Mouse (Mus musculus) intestine, postnatal 0 days (tissue): Measurements from ENCODE around the gene Evx2. TPM values are rescaled to one million over a fixed set of nuclear protein-coding genes. Genes with fewer than 3 reads are reported as not detected.

Source experiments
- ATAC-seq: fragments of 200-750 bp; cut with Nextera tagmentation; 2 replicates; pipeline ENCODE4 v1.8.0; 2017; ENCODE audit warnings: mild to moderate bottlenecking, moderate TSS enrichment, moderate library complexity
- H3K27ac ChIP-seq: fragments of 300-500 bp; sonication (generic); 2 replicates; pipeline ENCODE4 v1.5.1; 2014; ENCODE audit warnings: mild to moderate bottlenecking, low read depth, low read length, moderate library complexity
- H3K27me3 ChIP-seq: fragments of 300-500 bp; sonication (generic); replicated peaks from 2 replicates; pipeline ENCODE4 v1.6.1; 2014; ENCODE audit warnings: low read length, mixed read lengths; ENCODE audit not compliant: control insufficient read depth, insufficient read depth
- H3K36me3 ChIP-seq: fragments of 300-500 bp; sonication (generic); 2 replicates; pipeline ENCODE4 v1.6.1; 2014; ENCODE audit warnings: mild to moderate bottlenecking, moderate library complexity; ENCODE audit not compliant: control insufficient read depth, insufficient read depth
- H3K4me1 ChIP-seq: fragments of 300-500 bp; sonication (generic); replicated peaks from 2 replicates; pipeline ENCODE4 v1.6.1; 2014; ENCODE audit warnings: antibody characterized with exemption, low read length, mixed read lengths; ENCODE audit not compliant: control insufficient read depth, insufficient read depth
- H3K4me2 ChIP-seq: fragments of 300-500 bp; sonication (generic); replicated peaks from 2 replicates; pipeline ENCODE4 v1.6.1; 2014; ENCODE audit warnings: low read depth, mild to moderate bottlenecking, moderate library complexity
- H3K4me3 ChIP-seq: fragments of 300-500 bp; sonication (generic); 2 replicates; pipeline ENCODE4 v1.5.1; 2014; ENCODE audit warnings: low read depth, low read length
- H3K9ac ChIP-seq: fragments of 300-500 bp; sonication (generic); 2 replicates; pipeline ENCODE4 v1.6.1; 2014; ENCODE audit warnings: mild to moderate bottlenecking, low read depth, low read length
- H3K9me3 ChIP-seq: fragments of 300-500 bp; sonication (generic); 2 replicates; pipeline ENCODE4 v1.6.1; 2016; ENCODE audit warnings: mixed run types; ENCODE audit not compliant: control insufficient read depth
- CTCF ChIP-seq: sonication (generic); IDR thresholded peaks from 2 replicates; pipeline ENCODE4 v1.5.1; 2016; ENCODE audit warnings: low read depth, mild to moderate bottlenecking, control low read depth, antibody characterized with exemption, moderate library complexity
- WGBS: fragments of 180-500 bp; shearing (Covaris S2); extraction: QIAGEN DNeasy Blood & Tissue Kit; methylation state at CpG from one replicate; pipeline ENCODE4 v1.1.7; 2014; 5-methylcytosine and 5-hydroxymethylcytosine counted together
- polyA plus RNA-seq: library from polyadenylated mRNA; unstranded; fragments of >200 nt; fragmentation: Nextera tagmentation; extraction: Ambion mirVana; gene quantifications from 2 replicates; pipeline ENCODE4 v1.2.1, GENCODE M21; 2015

Gene Evx2
- polyA plus RNA-seq, 1 experiment from 2014 or later: not detected

DNA sequence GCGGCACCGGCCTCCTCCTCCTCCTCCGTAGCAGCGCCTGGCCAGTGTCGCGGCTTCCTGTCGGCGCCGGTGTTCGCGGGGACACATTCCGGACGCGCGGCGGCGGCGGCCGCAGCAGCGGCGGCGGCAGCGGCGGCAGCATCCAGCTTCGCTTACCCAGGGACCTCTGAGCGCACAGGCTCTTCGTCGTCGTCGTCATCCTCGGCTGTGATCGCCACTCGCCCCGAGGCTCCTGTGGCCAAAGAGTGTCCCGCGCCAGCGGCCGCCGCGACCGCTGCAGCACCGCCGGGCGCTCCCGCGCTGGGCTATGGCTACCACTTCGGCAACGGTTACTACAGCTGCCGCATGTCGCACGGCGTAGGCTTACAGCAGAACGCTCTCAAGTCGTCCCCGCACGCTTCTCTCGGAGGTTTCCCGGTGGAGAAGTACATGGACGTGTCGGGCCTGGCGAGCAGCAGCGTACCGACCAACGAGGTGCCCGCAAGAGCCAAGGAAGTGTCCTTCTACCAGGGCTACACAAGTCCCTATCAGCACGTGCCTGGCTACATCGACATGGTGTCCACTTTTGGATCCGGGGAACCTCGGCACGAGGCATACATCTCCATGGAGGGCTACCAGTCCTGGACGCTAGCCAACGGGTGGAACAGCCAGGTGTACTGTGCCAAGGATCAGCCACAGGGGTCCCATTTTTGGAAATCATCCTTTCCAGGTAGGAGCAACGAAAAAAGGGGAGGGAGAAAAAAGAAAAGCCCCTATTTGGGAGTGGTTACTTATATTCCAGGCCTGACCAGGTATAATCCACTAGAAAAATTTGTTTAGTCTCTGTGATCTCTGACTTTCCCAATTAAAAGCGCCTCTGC is 9.2 kb upstream of the Evx2 start:
- no peak overlapping the region for H3K27ac ChIP-seq
- no peak overlapping the region for H3K9ac ChIP-seq
- H3K9me3 ChIP-seq: no peaks in the 10 kb centered on the region
- H3K4me3 ChIP-seq: peak overlapping the region; percentile 42
- ATAC-seq: peak; percentile 25; the same call in 1 of the 2 replicates
- TF ChIP-seq CTCF: no peak
- 0 out of 2 replicates have a peak, but pooled peaks cover 3% of the 10 kb centered on the region for H3K4me1 ChIP-seq
- peaks cover 96% of the 10 kb centered on the region for H3K27me3 ChIP-seq
- H3K36me3 ChIP-seq: no peaks in the 10 kb centered on the region
- under 1% methylated on average over 65 of the region's 74 CpGs for WGBS
- H3K4me2 ChIP-seq: peak overlapping the region; percentile 71

DNA sequence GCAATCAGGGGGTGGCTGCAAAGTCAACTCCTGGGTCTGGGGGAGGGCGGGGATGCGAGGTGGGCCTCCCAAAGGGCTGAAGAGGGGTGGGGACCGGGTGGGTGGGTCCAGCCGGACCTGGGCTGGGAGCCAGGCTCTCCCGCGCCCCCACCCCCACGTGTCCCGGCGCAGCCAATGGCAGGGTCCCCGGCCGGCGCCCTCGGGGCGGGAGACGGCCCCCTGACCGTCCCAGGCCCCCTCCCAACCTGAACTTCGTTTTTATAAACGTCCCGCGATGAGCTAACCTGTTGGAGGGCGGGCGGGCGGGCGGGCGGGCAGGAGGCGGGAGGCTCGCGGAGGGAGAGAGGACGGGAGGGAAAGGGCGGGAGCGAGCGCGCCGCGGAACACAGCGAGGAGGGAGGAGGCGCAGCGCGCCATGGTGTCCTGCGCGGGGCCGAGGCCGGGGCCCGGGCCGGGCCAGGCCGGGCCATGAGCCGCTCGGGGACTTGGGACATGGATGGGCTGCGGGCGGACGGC is 8.5 kb upstream of the Evx2 start, which contains the start of gene Hoxd13:
Gene Hoxd13, plus strand, starts transcription at position 469 of the 516 bp plus-strand sequence.
- Histone ChIP-seq H3K36me3 (no peaks in the 10 kb centered on the region), H3K27me3 (peaks cover 96% of the 10 kb centered on the region), H3K9ac (no peak within 1 kb of the TSS), H3K4me2 (peak within 1 kb of the TSS; percentile 71), H3K9me3 (no peaks in the 10 kb centered on the region), H3K4me1 (0 out of 2 replicates have a peak, but pooled peaks cover 3% of the 10 kb centered on the region), H3K4me3 (peak within 1 kb of the TSS; percentile 42), H3K27ac (no peak within 1 kb of the TSS)
- peak; percentile 36; the same call in 1 of the 2 replicates for ATAC-seq
- TF ChIP-seq CTCF: no peak
- WGBS: under 1% methylated on average over 31 of the region's 51 CpGs

DNA sequence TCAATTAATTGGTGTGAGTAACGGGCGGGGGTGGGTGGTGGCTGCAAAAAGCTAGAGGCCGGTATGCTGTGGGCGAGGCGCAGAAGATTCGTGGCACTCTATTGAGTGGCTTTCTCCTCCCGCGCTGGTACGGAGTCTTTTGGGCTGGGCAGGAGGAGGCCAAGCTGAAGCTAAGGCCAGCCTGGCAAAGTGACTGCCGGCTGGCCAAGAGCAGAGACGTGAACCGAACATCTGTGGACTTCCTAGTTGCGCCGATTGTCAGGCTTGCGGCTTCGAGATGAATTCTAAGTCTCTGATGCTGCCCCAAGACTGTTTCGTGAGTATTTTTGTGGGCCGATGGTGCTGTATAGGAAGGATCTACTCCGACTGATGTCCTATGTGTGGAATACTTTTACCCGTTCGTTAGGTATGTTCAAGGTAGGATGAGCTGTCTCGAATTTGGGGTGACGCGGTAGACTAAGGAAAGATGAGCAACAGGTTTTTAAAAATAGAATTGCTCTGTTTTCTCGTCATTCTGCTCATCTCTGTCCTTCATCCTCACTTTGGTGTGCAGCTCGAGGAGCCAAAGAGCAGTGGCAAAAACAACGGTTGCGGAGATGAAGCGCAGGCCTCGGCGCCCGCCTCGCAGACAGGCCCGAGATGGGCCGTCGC is 8.0 kb upstream of the Evx2 start:
- peak overlapping the region; percentile 42; the same call in 1 of the 2 replicates for H3K4me3 ChIP-seq
- TF ChIP-seq CTCF: no peak
- H3K9me3 ChIP-seq: no peaks in the 10 kb centered on the region
- no peaks in the 10 kb centered on the region for H3K36me3 ChIP-seq
- no peak overlapping the region for H3K4me2 ChIP-seq
- ATAC-seq: no peak
- 0 out of 2 replicates have a peak, but pooled peaks cover 3% of the 10 kb centered on the region for H3K4me1 ChIP-seq
- H3K27me3 ChIP-seq: peaks cover 96% of the 10 kb centered on the region
- H3K27ac ChIP-seq: no peak overlapping the region
- no peak overlapping the region for H3K9ac ChIP-seq
- 4% methylated on average over 36 of the region's 36 CpGs for WGBS

DNA sequence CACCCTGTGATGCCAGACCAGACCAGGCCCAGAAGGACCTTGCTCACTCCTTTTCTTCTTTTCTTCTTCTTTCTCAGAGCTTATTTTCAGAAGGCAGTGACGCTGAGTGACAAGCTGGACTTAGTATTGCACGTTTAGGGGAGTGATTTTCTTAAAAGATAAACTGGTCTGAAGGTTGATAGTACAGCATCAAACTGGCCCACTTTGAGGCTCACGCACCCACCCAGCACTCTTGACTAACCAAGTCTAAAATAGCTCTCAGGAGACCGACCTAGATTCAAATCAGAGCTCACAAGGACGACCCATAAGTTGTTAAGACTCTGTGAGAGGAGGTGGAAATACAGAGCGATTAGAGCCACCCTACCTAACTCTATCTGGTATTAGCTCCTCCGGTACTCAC is 7.1 kb upstream of the Evx2 start:
- Histone ChIP-seq H3K27ac (no peak overlapping the region), H3K9ac (no peak overlapping the region), H3K27me3 (peaks cover 96% of the 10 kb centered on the region), H3K36me3 (no peaks in the 10 kb centered on the region), H3K4me1 (0 out of 2 replicates have a peak, but pooled peaks cover 3% of the 10 kb centered on the region), H3K9me3 (no peaks in the 10 kb centered on the region), H3K4me2 (no peak overlapping the region), H3K4me3 (no peak overlapping the region)
- no peak for TF ChIP-seq CTCF
- ATAC-seq: no peak
- WGBS: 3% methylated on average over 7 of the region's 7 CpGs

DNA sequence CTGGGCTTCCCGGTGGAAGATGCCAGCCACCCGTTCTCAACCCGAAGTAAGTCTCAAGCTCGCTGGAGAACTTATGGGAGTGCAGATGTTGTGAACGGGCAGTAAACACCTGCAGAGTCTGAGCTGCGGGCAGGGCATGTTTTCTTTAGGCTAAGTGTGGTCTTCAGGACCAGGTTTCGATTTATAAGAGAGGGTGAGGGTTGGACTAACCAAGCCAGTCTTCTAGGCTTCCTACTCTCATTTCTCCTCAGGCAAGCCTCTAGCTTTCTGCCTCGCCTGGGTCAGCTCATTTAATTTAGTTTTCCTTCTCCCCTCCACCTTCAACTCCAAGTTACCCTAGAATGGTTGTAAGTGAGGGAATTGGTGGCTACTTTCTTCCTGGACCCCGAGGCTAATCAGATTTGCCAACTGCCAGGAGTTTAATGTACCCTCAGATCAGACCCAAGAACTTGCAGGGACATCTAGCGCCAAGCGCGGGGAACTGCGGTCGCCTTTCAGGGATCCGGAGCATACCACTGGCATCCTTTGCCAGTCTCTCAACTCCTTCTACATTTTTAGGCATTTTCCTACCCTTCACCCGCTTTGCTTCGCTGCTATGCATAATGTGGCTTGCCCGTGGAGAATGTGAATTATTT is 4.1 kb upstream of the Evx2 start:
- peak; percentile 79 for TF ChIP-seq CTCF

More for the DNA sequence above, 4.1 kb upstream of the Evx2 start:
- H3K27me3 ChIP-seq: peaks cover 97% of the 10 kb centered on the region
- H3K9ac ChIP-seq: no peak overlapping the region
- no peak overlapping the region for H3K4me2 ChIP-seq
- no peak for ATAC-seq
- H3K36me3 ChIP-seq: no peaks in the 10 kb centered on the region
- no peak overlapping the region for H3K27ac ChIP-seq
- no peak overlapping the region for H3K4me3 ChIP-seq
- H3K4me1 ChIP-seq: 0 out of 2 replicates have a peak, but pooled peaks cover 3% of the 10 kb centered on the region
- no peaks in the 10 kb centered on the region for H3K9me3 ChIP-seq
- WGBS: 4% methylated on average over 18 of the region's 18 CpGs
